Mouse (Mus musculus) embryonic facial prominence, embryonic 13.5 days (tissue): Measurements from ENCODE around the gene Ppp1r9a. TPM values are rescaled to one million over a fixed set of nuclear protein-coding genes. Genes with fewer than 3 reads are reported as not detected.
A peak's percentile ranks its signal among the peaks of the same experiment; 100 is the strongest.

Source experiments
- ATAC-seq: fragments of 200-750 bp; cut with Nextera tagmentation; 2 replicates; pipeline ENCODE4 v1.8.0; 2017; ENCODE audit warnings: low read depth; ENCODE audit not compliant: insufficient number of reproducible peaks, insufficient read depth, low FRiP score, low TSS enrichment
- H3K27ac ChIP-seq: fragments of 300-500 bp; sonication (generic); 2 replicates; pipeline ENCODE4 v1.5.1; 2015; ENCODE audit warnings: moderate library complexity, mild to moderate bottlenecking, inconsistent platforms
- H3K27me3 ChIP-seq: fragments of 300-500 bp; sonication (generic); 2 replicates; pipeline ENCODE4 v1.6.1; 2015; ENCODE audit warnings: mild to moderate bottlenecking, inconsistent platforms
- H3K36me3 ChIP-seq: fragments of 300-500 bp; sonication (generic); 2 replicates; pipeline ENCODE4 v1.6.1; 2015; ENCODE audit warnings: mild to moderate bottlenecking, inconsistent platforms
- H3K4me1 ChIP-seq: fragments of 300-500 bp; sonication (generic); 2 replicates; pipeline ENCODE4 v1.6.1; 2015; ENCODE audit warnings: inconsistent platforms
- H3K4me2 ChIP-seq: fragments of 300-500 bp; sonication (generic); 2 replicates; pipeline ENCODE4 v1.6.1; 2015; ENCODE audit warnings: moderate library complexity, mild to moderate bottlenecking, inconsistent platforms
- H3K4me3 ChIP-seq: fragments of 300-500 bp; sonication (generic); 2 replicates; pipeline ENCODE4 v1.5.1; 2015; ENCODE audit warnings: mild to moderate bottlenecking, inconsistent platforms
- H3K9ac ChIP-seq: fragments of 300-500 bp; sonication (generic); 2 replicates; pipeline ENCODE4 v1.6.1; 2015; ENCODE audit warnings: mild to moderate bottlenecking, inconsistent platforms
- H3K9me3 ChIP-seq: fragments of 300-500 bp; sonication (generic); 2 replicates; pipeline ENCODE4 v1.6.1; 2016; ENCODE audit warnings: inconsistent platforms
- WGBS: fragments of 180-500 bp; shearing (Covaris S2); methylation state at CpG from one replicate; pipeline ENCODE4 v1.1.7; 2015; ENCODE audit warnings: mixed read lengths; 5-methylcytosine and 5-hydroxymethylcytosine counted together
- polyA plus RNA-seq: library from polyadenylated mRNA; unstranded; fragments of >200 nt; fragmentation: Nextera tagmentation; extraction: Ambion mirVana; gene quantifications from 2 replicates; pipeline ENCODE4 v1.2.1, GENCODE M21; 2015

Ppp1r9a gene
- polyA plus RNA-seq, 1 experiment from 2014 or later = 19.7 TPM

- Histone ChIP-seq H3K4me3 (no peak overlapping the region), H3K27me3 (no peaks in the 10 kb centered on the region), H3K36me3 (no peaks in the 10 kb centered on the region), H3K4me2 (no peak overlapping the region), H3K4me1 (no peaks in the 10 kb centered on the region), H3K9me3 (no peaks in the 10 kb centered on the region), H3K9ac (no peak overlapping the region), H3K27ac (no peak overlapping the region)
- WGBS = 85% methylated on average over 4 of the region's 4 CpGs
- ATAC-seq = no peak
Measured at GRCm38 (mm10) chr6:5171418-5171817, 268.7 kb downstream of the Ppp1r9a start.

GRCm38 (mm10) chr6:5172571-5172970 lies 269.9 kb downstream of the Ppp1r9a start:
- H3K9me3 ChIP-seq = no peaks in the 10 kb centered on the region
- no peak overlapping the region for H3K9ac ChIP-seq
- H3K4me2 ChIP-seq = no peak overlapping the region
- no peak overlapping the region for H3K27ac ChIP-seq
- no peaks in the 10 kb centered on the region for H3K27me3 ChIP-seq
- no peak overlapping the region for H3K4me3 ChIP-seq
- no peak for ATAC-seq
- H3K4me1 ChIP-seq = no peaks in the 10 kb centered on the region
- 68% methylated on average over 9 of the region's 9 CpGs for WGBS
- no peaks in the 10 kb centered on the region for H3K36me3 ChIP-seq

GRCm38 (mm10) chr6:5174179-5174812 lies 271.6 kb downstream of the Ppp1r9a start:
- ATAC-seq = no peak
- WGBS = 80% methylated on average over 10 of the region's 10 CpGs
- Histone ChIP-seq H3K4me2 (no peak overlapping the region), H3K4me3 (no peak overlapping the region), H3K4me1 (peaks cover 14% of the 10 kb centered on the region), H3K9me3 (no peaks in the 10 kb centered on the region), H3K9ac (no peak overlapping the region), H3K27me3 (no peaks in the 10 kb centered on the region), H3K36me3 (no peaks in the 10 kb centered on the region), H3K27ac (no peak overlapping the region)

- no peak for ATAC-seq
- WGBS = 39% methylated on average over 19 of the region's 19 CpGs
- H3K4me2 ChIP-seq = peak overlapping the region; percentile 56
- no peak overlapping the region for H3K9ac ChIP-seq
- H3K27me3 ChIP-seq = no peaks in the 10 kb centered on the region
- H3K27ac ChIP-seq = no peak overlapping the region
- peak overlapping the region; percentile 22 for H3K4me3 ChIP-seq
- no peaks in the 10 kb centered on the region for H3K36me3 ChIP-seq
- H3K9me3 ChIP-seq = no peaks in the 10 kb centered on the region
- H3K4me1 ChIP-seq = peaks cover 14% of the 10 kb centered on the region
Measured at GRCm38 (mm10) chr6:5177967-5178891, 275.5 kb downstream of the Ppp1r9a start.

- H3K36me3 ChIP-seq = no peaks in the 10 kb centered on the region
- no peak overlapping the region for H3K9ac ChIP-seq
- ATAC-seq = no peak
- no peak overlapping the region for H3K27ac ChIP-seq
- no peaks in the 10 kb centered on the region for H3K9me3 ChIP-seq
- H3K4me3 ChIP-seq = no peak overlapping the region
- H3K27me3 ChIP-seq = no peaks in the 10 kb centered on the region
- no peak overlapping the region for H3K4me2 ChIP-seq
- 54% methylated on average over 6 of the region's 6 CpGs for WGBS
- H3K4me1 ChIP-seq = peaks cover 14% of the 10 kb centered on the region
Measured at GRCm38 (mm10) chr6:5179189-5179588, 276.5 kb downstream of the Ppp1r9a start.

- whole genome bisulfite sequencing = 80% methylated on average over 5 of the region's 5 CpGs
- no peaks in the 10 kb centered on the region for H3K36me3 ChIP-seq
- no peak for ATAC-seq
- H3K27me3 ChIP-seq = no peaks in the 10 kb centered on the region
- no peak overlapping the region for H3K9ac ChIP-seq
- no peak overlapping the region for H3K4me3 ChIP-seq
- H3K9me3 ChIP-seq = no peaks in the 10 kb centered on the region
- no peak overlapping the region for H3K27ac ChIP-seq
- H3K4me2 ChIP-seq = no peak overlapping the region
- peaks cover 14% of the 10 kb centered on the region for H3K4me1 ChIP-seq
Measured at GRCm38 (mm10) chr6:5180645-5181044, 277.9 kb downstream of the Ppp1r9a start.

GRCm38 (mm10) chr6:5186229-5186950 lies 283.7 kb downstream of the Ppp1r9a start:
- ATAC-seq = no peak
- 52% methylated on average over 7 of the region's 7 CpGs for WGBS
- Histone ChIP-seq H3K9ac (no peak overlapping the region), H3K4me2 (no peak overlapping the region), H3K36me3 (no peaks in the 10 kb centered on the region), H3K4me3 (no peak overlapping the region), H3K27me3 (no peaks in the 10 kb centered on the region), H3K9me3 (no peaks in the 10 kb centered on the region), H3K27ac (no peak overlapping the region), H3K4me1 (0 out of 2 replicates have a peak, but pooled peaks cover 6% of the 10 kb centered on the region)

GRCm38 (mm10) chr6:5187586-5187985 lies 284.9 kb downstream of the Ppp1r9a start:
- no peak for ATAC-seq
- no peaks in the 10 kb centered on the region for H3K9me3 ChIP-seq
- no peaks in the 10 kb centered on the region for H3K27me3 ChIP-seq
- WGBS = 57% methylated on average over 6 of the region's 6 CpGs
- H3K27ac ChIP-seq = no peak overlapping the region
- 0 out of 2 replicates have a peak, but pooled peaks cover 6% of the 10 kb centered on the region for H3K4me1 ChIP-seq
- H3K9ac ChIP-seq = no peak overlapping the region
- no peaks in the 10 kb centered on the region for H3K36me3 ChIP-seq
- H3K4me3 ChIP-seq = no peak overlapping the region
- no peak overlapping the region for H3K4me2 ChIP-seq

- Histone ChIP-seq H3K36me3 (no peaks in the 10 kb centered on the region), H3K9ac (no peak overlapping the region), H3K9me3 (no peaks in the 10 kb centered on the region), H3K4me2 (no peak overlapping the region), H3K4me3 (no peak overlapping the region), H3K27me3 (no peaks in the 10 kb centered on the region), H3K4me1 (0 out of 2 replicates have a peak, but pooled peaks cover 6% of the 10 kb centered on the region), H3K27ac (no peak overlapping the region)
- ATAC-seq = no peak
- WGBS = 59% methylated on average over 5 of the region's 5 CpGs
Measured at GRCm38 (mm10) chr6:5188036-5188435, 285.3 kb downstream of the Ppp1r9a start.

- H3K4me2 ChIP-seq = no peak overlapping the region
- H3K4me1 ChIP-seq = 0 out of 2 replicates have a peak, but pooled peaks cover 8% of the 10 kb centered on the region
- H3K4me3 ChIP-seq = no peak overlapping the region
- WGBS = 77% methylated on average over 6 of the region's 6 CpGs
- H3K9ac ChIP-seq = no peak overlapping the region
- no peak overlapping the region for H3K27ac ChIP-seq
- H3K9me3 ChIP-seq = no peaks in the 10 kb centered on the region
- H3K27me3 ChIP-seq = no peaks in the 10 kb centered on the region
- no peak for ATAC-seq
- H3K36me3 ChIP-seq = no peaks in the 10 kb centered on the region
Measured at GRCm38 (mm10) chr6:5188938-5189337, 286.2 kb downstream of the Ppp1r9a start.

- H3K9ac ChIP-seq = no peak overlapping the region
- 68% methylated on average over 4 of the region's 4 CpGs for WGBS
- no peak overlapping the region for H3K27ac ChIP-seq
- H3K9me3 ChIP-seq = no peaks in the 10 kb centered on the region
- no peaks in the 10 kb centered on the region for H3K36me3 ChIP-seq
- H3K4me2 ChIP-seq = no peak overlapping the region
- 0 out of 2 replicates have a peak, but pooled peaks cover 10% of the 10 kb centered on the region for H3K4me1 ChIP-seq
- no peak overlapping the region for H3K4me3 ChIP-seq
- H3K27me3 ChIP-seq = no peaks in the 10 kb centered on the region
- ATAC-seq = no peak
Measured at GRCm38 (mm10) chr6:5189507-5189906, 286.8 kb downstream of the Ppp1r9a start.
